Mouse (Mus musculus) layer of hippocampus, adult 8-10 months (tissue): Measurements from ENCODE around the gene Plxna4. TPM values are rescaled to one million over a fixed set of nuclear protein-coding genes. Genes with fewer than 3 reads are reported as not detected.

ENCODE experiments used
- DNase-seq, 2 experiments: peaks; one replicate each; pipeline ENCODE4 v3.0.0; 2022; ENCODE audit warnings: low spot score in 2 of 2
- total RNA-seq, 4 experiments: library from RNA; stranded (reverse); gene quantifications; 2 replicates each; pipeline ENCODE4 v1.2.4; 2022

Plxna4 gene
- total RNA-seq, 4 experiments from 2014 or later: 93.0 to 116 (median 107) TPM

- no peak for DNase-seq
Measured at GRCm38 (mm10) chr6:32260341-32260740, 327.7 kb downstream of the Plxna4 start.

- DNase-seq: no peak
Measured at GRCm38 (mm10) chr6:32255191-32255590, 332.8 kb downstream of the Plxna4 start.

GRCm38 (mm10) chr6:32252168-32252567 lies 335.8 kb downstream of the Plxna4 start:
- DNase-seq: no peak

GRCm38 (mm10) chr6:32251674-32252073 lies 336.3 kb downstream of the Plxna4 start:
- DNase-seq: no peak

- DNase-seq: no peak
Measured at GRCm38 (mm10) chr6:32246036-32246435, 342.0 kb downstream of the Plxna4 start.

- no peak for DNase-seq
Measured at GRCm38 (mm10) chr6:32243040-32243439, 345.0 kb downstream of the Plxna4 start.

- no peak for DNase-seq
Measured at GRCm38 (mm10) chr6:32231383-32231782, 356.6 kb downstream of the Plxna4 start.

- no peak for DNase-seq
Measured at GRCm38 (mm10) chr6:32226636-32227035, 361.4 kb downstream of the Plxna4 start.

- peak in 1 of 2 experiments; percentile 17 for DNase-seq
Measured at GRCm38 (mm10) chr6:32224007-32224703, 363.8 kb downstream of the Plxna4 start.

- no peak for DNase-seq
Measured at GRCm38 (mm10) chr6:32220765-32221164, 367.2 kb downstream of the Plxna4 start.

- no peak for DNase-seq
Measured at GRCm38 (mm10) chr6:32218544-32218943, 369.4 kb downstream of the Plxna4 start.

- DNase-seq: no peak
Measured at GRCm38 (mm10) chr6:32212439-32212838, 375.6 kb downstream of the Plxna4 start.

- no peak for DNase-seq
Measured at GRCm38 (mm10) chr6:32210139-32210538, 377.9 kb downstream of the Plxna4 start.

- no peak for DNase-seq
Measured at GRCm38 (mm10) chr6:32208951-32209350, 379.0 kb downstream of the Plxna4 start.

GRCm38 (mm10) chr6:32204253-32204652 lies 383.7 kb downstream of the Plxna4 start:
- DNase-seq: no peak

GRCm38 (mm10) chr6:32203389-32203788 lies 384.6 kb downstream of the Plxna4 start:
- no peak for DNase-seq

- DNase-seq: no peak
Measured at GRCm38 (mm10) chr6:32202664-32203192, 385.3 kb downstream of the Plxna4 start.

- DNase-seq: no peak
Measured at GRCm38 (mm10) chr6:32201506-32201905, 386.5 kb downstream of the Plxna4 start.

GRCm38 (mm10) chr6:32199616-32200015 lies 388.4 kb downstream of the Plxna4 start:
- no peak for DNase-seq

GRCm38 (mm10) chr6:32196913-32197312 lies 391.1 kb downstream of the Plxna4 start:
- no peak for DNase-seq

GRCm38 (mm10) chr6:32193046-32193445 lies 394.9 kb downstream of the Plxna4 start:
- no peak for DNase-seq

GRCm38 (mm10) chr6:32184402-32184985 lies 403.5 kb downstream of the Plxna4 start:
- DNase-seq: no peak

- DNase-seq: no peak
Measured at GRCm38 (mm10) chr6:32183651-32184185, 404.3 kb downstream of the Plxna4 start.
